Mouse (Mus musculus) hindbrain, embryonic 12.5 days (tissue): ENCODE measurements at regions not wholly inside any gene's neighbourhood (a gene's known extent, or its start where the extent isn't known, plus 50 kb on each side); places are given as distances from the start of the nearest gene placed in this dataset.
"Not testable (repeated sequence)": the region's sequence is repeated elsewhere in the genome, so short reads cannot be mapped to it uniquely, and the experiment has no call there.

Experiments
- ATAC-seq: fragments of 200-750 bp; cut with Nextera tagmentation; 2 replicates; pipeline ENCODE4 v1.8.0; 2017; ENCODE audit warnings: moderate TSS enrichment; ENCODE audit not compliant: low FRiP score
- H3K27ac ChIP-seq: fragments of 300-500 bp; sonication (generic); 2 replicates; pipeline ENCODE4 v1.5.1; 2016; ENCODE audit warnings: mild to moderate bottlenecking
- H3K27me3 ChIP-seq: fragments of 300-500 bp; sonication (generic); 2 replicates; pipeline ENCODE4 v1.6.1; 2016; ENCODE audit warnings: mild to moderate bottlenecking
- H3K36me3 ChIP-seq: fragments of 300-500 bp; sonication (generic); 2 replicates; pipeline ENCODE4 v1.6.1; 2016; ENCODE audit warnings: mild to moderate bottlenecking
- H3K4me1 ChIP-seq: fragments of 300-500 bp; sonication (generic); 2 replicates; pipeline ENCODE4 v1.6.1; 2016
- H3K4me2 ChIP-seq: fragments of 300-500 bp; sonication (generic); replicated peaks from 2 replicates; pipeline ENCODE4 v1.6.1; 2016; ENCODE audit warnings: mild to moderate bottlenecking
- H3K4me3 ChIP-seq: fragments of 300-500 bp; sonication (generic); 2 replicates; pipeline ENCODE4 v1.5.1; 2016; ENCODE audit warnings: mild to moderate bottlenecking
- H3K9ac ChIP-seq: fragments of 300-500 bp; sonication (generic); 2 replicates; pipeline ENCODE4 v1.6.1; 2016; ENCODE audit warnings: mild to moderate bottlenecking, moderate library complexity
- H3K9me3 ChIP-seq: fragments of 300-500 bp; sonication (generic); replicated peaks from 2 replicates; pipeline ENCODE4 v1.6.1; 2016; ENCODE audit warnings: mild to moderate bottlenecking
- WGBS: fragments of 180-500 bp; shearing (Covaris S2); methylation state at CpG from one replicate; pipeline ENCODE4 v1.1.7; 2016; 5-methylcytosine and 5-hydroxymethylcytosine counted together

GRCm38 (mm10) chr6:143443446-143443845 lies 276.4 kb downstream of the Etnk1 start:
- ATAC-seq, result no peak
- H3K27me3 ChIP-seq, result no peaks in the 10 kb centered on the region
- WGBS, result 94% methylated on average over 6 of the region's 6 CpGs

GRCm38 (mm10) chr6:143444782-143445181 lies 277.8 kb downstream of the Etnk1 start:
- H3K36me3 ChIP-seq, result no peaks in the 10 kb centered on the region
- H3K27ac ChIP-seq, result no peak overlapping the region
- 87% methylated on average over 3 of the region's 3 CpGs for WGBS
- ATAC-seq, result no peak
- no peaks in the 10 kb centered on the region for H3K27me3 ChIP-seq
- H3K4me1 ChIP-seq, result peaks cover 2% of the 10 kb centered on the region
- no peaks in the 10 kb centered on the region for H3K9me3 ChIP-seq
- no peak overlapping the region for H3K4me2 ChIP-seq
- H3K9ac ChIP-seq, result no peak overlapping the region
- H3K4me3 ChIP-seq, result no peak overlapping the region

More at GRCm38 (mm10) chr6:143443446-143443845, 276.4 kb downstream of the Etnk1 start:
- H3K27ac ChIP-seq, result no peak overlapping the region
- H3K4me1 ChIP-seq, result peaks cover 2% of the 10 kb centered on the region
- H3K4me2 ChIP-seq, result no peak overlapping the region
- no peaks in the 10 kb centered on the region for H3K36me3 ChIP-seq
- H3K4me3 ChIP-seq, result no peak overlapping the region
- no peak overlapping the region for H3K9ac ChIP-seq
- H3K9me3 ChIP-seq, result no peaks in the 10 kb centered on the region

DNA sequence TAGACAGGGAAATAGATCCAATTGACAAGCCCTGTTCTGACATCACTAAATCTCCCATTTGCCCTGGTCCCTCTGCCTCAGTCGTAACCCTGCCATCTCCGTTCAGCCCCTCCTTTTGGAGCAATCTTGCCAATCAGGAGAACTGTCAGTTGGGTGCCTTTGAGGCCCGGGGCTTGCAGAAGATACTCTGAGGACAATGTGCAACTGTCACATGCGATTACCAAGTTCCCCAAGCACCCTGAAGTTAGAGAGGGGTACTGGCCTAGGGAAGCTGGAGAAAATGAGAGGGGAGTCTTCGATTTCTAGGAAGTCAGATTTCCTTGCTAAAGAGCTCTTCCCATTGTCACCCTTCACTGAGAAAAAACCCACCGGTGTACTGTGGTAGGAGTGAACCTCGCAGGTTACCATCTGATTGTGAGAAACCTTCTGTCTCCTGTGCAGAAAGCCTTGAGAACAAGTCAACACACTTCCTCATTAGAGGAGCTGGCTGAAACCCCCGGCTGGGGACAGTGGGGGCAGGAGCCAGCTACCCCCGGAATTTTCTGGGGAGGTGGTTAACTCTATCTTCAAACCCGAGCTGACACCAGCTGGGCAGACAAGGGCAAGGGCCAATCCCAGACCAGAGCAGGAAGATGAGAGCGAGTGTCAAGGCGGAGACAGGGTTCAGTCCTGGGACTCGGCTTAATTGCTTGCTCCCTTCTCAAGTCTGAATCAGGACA lies 279.0 kb downstream of the Etnk1 start:
- Histone ChIP-seq H3K4me2 (no peak overlapping the region), H3K9ac (no peak overlapping the region), H3K4me1 (peaks cover 2% of the 10 kb centered on the region), H3K9me3 (no peaks in the 10 kb centered on the region), H3K4me3 (no peak overlapping the region), H3K27me3 (no peaks in the 10 kb centered on the region), H3K27ac (no peak overlapping the region), H3K36me3 (no peaks in the 10 kb centered on the region)
- WGBS, result 82% methylated on average over 13 of the region's 13 CpGs
- ATAC-seq, result no peak

DNA sequence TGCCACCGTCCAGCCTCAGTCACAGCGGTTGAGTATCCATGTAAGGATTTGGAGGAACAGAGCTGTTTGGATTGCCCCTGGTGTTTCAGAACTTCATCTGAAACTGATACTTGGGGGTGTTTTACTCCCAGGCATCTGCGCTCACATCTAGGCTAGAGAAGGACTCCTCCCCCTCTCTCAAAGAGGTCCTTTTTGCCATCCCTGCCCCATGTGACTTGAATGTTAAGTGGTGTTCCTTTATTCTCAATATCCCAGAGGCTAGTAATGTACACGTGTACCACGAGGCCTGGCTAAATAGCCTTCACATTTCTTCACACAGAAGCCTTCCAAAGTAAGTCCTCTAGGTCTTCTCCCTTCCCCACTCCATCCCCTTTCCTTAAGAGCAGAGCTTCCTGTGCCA lies 280.0 kb downstream of the Etnk1 start:
- 0 out of 2 replicates have a peak, but pooled peaks have one; percentile 52 for ATAC-seq

GRCm38 (mm10) chr6:143449071-143449470 lies 282.1 kb downstream of the Etnk1 start:
- Histone ChIP-seq H3K27me3 (no peaks in the 10 kb centered on the region), H3K9ac (no peak overlapping the region), H3K27ac (no peak overlapping the region), H3K4me3 (no peak overlapping the region), H3K4me2 (no peak overlapping the region), H3K4me1 (peaks cover 2% of the 10 kb centered on the region), H3K36me3 (no peaks in the 10 kb centered on the region), H3K9me3 (no peaks in the 10 kb centered on the region)
- WGBS, result 75% methylated on average over 4 of the region's 4 CpGs
- ATAC-seq, result no peak

More for the DNA sequence above, 280.0 kb downstream of the Etnk1 start:
- no peak overlapping the region for H3K27ac ChIP-seq
- H3K4me1 ChIP-seq, result peaks cover 2% of the 10 kb centered on the region
- H3K27me3 ChIP-seq, result no peaks in the 10 kb centered on the region
- no peak overlapping the region for H3K4me2 ChIP-seq
- 61% methylated on average over 5 of the region's 5 CpGs for WGBS
- H3K4me3 ChIP-seq, result no peak overlapping the region
- no peaks in the 10 kb centered on the region for H3K36me3 ChIP-seq
- H3K9ac ChIP-seq, result no peak overlapping the region
- H3K9me3 ChIP-seq, result no peaks in the 10 kb centered on the region

- H3K9me3 ChIP-seq, result no peaks in the 10 kb centered on the region
- no peak overlapping the region for H3K27ac ChIP-seq
- H3K27me3 ChIP-seq, result no peaks in the 10 kb centered on the region
- no peaks in the 10 kb centered on the region for H3K36me3 ChIP-seq
- no peak overlapping the region for H3K4me3 ChIP-seq
- WGBS, result 93% methylated on average over 6 of the region's 6 CpGs
- ATAC-seq, result no peak
- H3K4me2 ChIP-seq, result no peak overlapping the region
- peaks cover 2% of the 10 kb centered on the region for H3K4me1 ChIP-seq
- H3K9ac ChIP-seq, result no peak overlapping the region
Measured at GRCm38 (mm10) chr6:143451869-143452268, 284.8 kb downstream of the Etnk1 start.

GRCm38 (mm10) chr6:143454695-143455218 lies 287.7 kb downstream of the Etnk1 start:
- H3K36me3 ChIP-seq, result no peaks in the 10 kb centered on the region

GRCm38 (mm10) chr6:143464907-143465537 lies 298.0 kb downstream of the Etnk1 start:
- Histone ChIP-seq H3K27ac (no peak overlapping the region), H3K27me3 (no peaks in the 10 kb centered on the region), H3K36me3 (no peaks in the 10 kb centered on the region), H3K9ac (no peak overlapping the region), H3K9me3 (no peaks in the 10 kb centered on the region), H3K4me3 (no peak overlapping the region), H3K4me2 (no peak overlapping the region), H3K4me1 (no peaks in the 10 kb centered on the region)
- WGBS, result 81% methylated on average over 12 of the region's 12 CpGs
- no peak for ATAC-seq

More at GRCm38 (mm10) chr6:143454695-143455218, 287.7 kb downstream of the Etnk1 start:
- H3K27me3 ChIP-seq, result no peaks in the 10 kb centered on the region
- no peak overlapping the region for H3K4me3 ChIP-seq
- H3K9ac ChIP-seq, result no peak overlapping the region
- H3K9me3 ChIP-seq, result no peaks in the 10 kb centered on the region
- no peak overlapping the region for H3K4me2 ChIP-seq
- ATAC-seq, result no peak
- 95% methylated on average over 9 of the region's 9 CpGs for WGBS
- no peaks in the 10 kb centered on the region for H3K4me1 ChIP-seq
- no peak overlapping the region for H3K27ac ChIP-seq

DNA sequence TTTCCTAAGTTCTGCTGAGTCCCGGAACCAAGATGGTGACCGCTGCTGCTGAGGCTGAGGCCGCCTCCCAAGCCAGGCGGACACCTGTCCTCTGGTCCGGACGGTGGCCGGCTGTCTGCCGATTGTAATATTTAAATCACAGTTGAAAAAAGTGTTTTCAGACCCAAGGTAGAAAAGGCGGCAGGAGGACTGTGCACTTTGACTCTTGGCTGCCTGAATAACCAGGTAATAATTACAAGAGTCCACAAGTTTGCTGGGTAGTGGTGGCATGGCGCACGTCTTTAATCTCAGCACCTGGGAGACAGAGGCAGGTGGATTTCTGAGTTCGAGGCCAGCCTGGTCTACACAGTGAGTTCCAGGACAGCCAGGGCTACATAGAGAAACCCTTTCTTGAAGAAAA lies 305.7 kb downstream of the Etnk1 start:
- H3K9me3 ChIP-seq, H3K36me3 ChIP-seq, H3K4me3 ChIP-seq, H3K9ac ChIP-seq, H3K4me1 ChIP-seq, H3K27me3 ChIP-seq, H3K4me2 ChIP-seq, H3K27ac ChIP-seq, ATAC-seq: not testable (repeated sequence)
- WGBS, result 95% methylated on average over 12 of the region's 12 CpGs

GRCm38 (mm10) chr6:143474396-143474795 lies 307.4 kb downstream of the Etnk1 start:
- no peak for ATAC-seq
- Histone ChIP-seq H3K4me1 (no peaks in the 10 kb centered on the region), H3K9me3 (no peaks in the 10 kb centered on the region), H3K9ac (no peak overlapping the region), H3K27ac (no peak overlapping the region), H3K27me3 (no peaks in the 10 kb centered on the region), H3K36me3 (no peaks in the 10 kb centered on the region), H3K4me2 (no peak overlapping the region), H3K4me3 (no peak overlapping the region)
- 77% methylated on average over 5 of the region's 5 CpGs for WGBS

DNA sequence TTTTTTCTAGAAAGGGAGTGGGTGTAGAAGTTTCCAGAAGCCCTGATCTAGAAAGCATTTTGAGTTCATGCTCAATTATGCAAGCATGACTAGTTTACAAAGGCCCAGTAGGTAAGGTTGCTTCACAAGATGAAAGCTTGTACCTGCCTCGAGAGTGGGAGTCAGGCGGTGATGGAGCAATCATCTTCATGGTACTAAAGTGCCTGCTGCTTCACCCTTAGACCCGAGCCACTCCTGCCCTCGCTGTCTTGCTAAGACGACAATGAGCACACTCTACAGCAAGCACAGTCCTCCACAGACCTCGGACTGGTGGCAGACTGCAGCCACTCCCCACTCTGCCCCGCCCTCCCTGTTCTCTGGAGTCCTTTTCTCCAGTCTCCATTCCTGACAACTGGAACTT lies 308.3 kb downstream of the Etnk1 start:
- H3K27ac ChIP-seq, result no peak overlapping the region
- ATAC-seq, result no peak
- H3K9ac ChIP-seq, result no peak overlapping the region
- H3K36me3 ChIP-seq, result no peaks in the 10 kb centered on the region
- no peaks in the 10 kb centered on the region for H3K4me1 ChIP-seq
- no peaks in the 10 kb centered on the region for H3K27me3 ChIP-seq
- WGBS, result 77% methylated on average over 7 of the region's 7 CpGs
- no peak overlapping the region for H3K4me2 ChIP-seq
- no peaks in the 10 kb centered on the region for H3K9me3 ChIP-seq
- no peak overlapping the region for H3K4me3 ChIP-seq

- Histone ChIP-seq H3K4me2 (no peak overlapping the region), H3K9me3 (no peaks in the 10 kb centered on the region), H3K27me3 (no peaks in the 10 kb centered on the region), H3K9ac (no peak overlapping the region), H3K4me3 (no peak overlapping the region), H3K27ac (no peak overlapping the region), H3K4me1 (no peaks in the 10 kb centered on the region), H3K36me3 (no peaks in the 10 kb centered on the region)
- ATAC-seq, result no peak
- 88% methylated on average over 2 of the region's 2 CpGs for WGBS
Measured at GRCm38 (mm10) chr6:143477396-143477795, 310.4 kb downstream of the Etnk1 start.

- Histone ChIP-seq H3K9ac (no peak overlapping the region), H3K9me3 (no peaks in the 10 kb centered on the region), H3K4me2 (no peak overlapping the region), H3K4me3 (no peak overlapping the region), H3K4me1 (no peaks in the 10 kb centered on the region), H3K36me3 (no peaks in the 10 kb centered on the region), H3K27ac (no peak overlapping the region), H3K27me3 (no peaks in the 10 kb centered on the region)
- 83% methylated on average over 7 of the region's 7 CpGs for WGBS
- ATAC-seq, result no peak
Measured at GRCm38 (mm10) chr6:143479239-143479638, 312.2 kb downstream of the Etnk1 start.
